Mouse (Mus musculus) midbrain, embryonic 14.5 days (tissue): ENCODE measurements at regions not wholly inside any gene's neighbourhood (a gene's known extent, or its start where the extent isn't known, plus 50 kb on each side); places are given as distances from the start of the nearest gene placed in this dataset.
"Not testable (repeated sequence)": the region's sequence is repeated elsewhere in the genome, so short reads cannot be mapped to it uniquely, and the experiment has no call there.

Experiments used
- ATAC-seq: fragments of 200-750 bp; cut with Nextera tagmentation; 2 replicates; pipeline ENCODE4 v1.8.0; 2017; ENCODE audit warnings: moderate number of reproducible peaks, moderate library complexity; ENCODE audit not compliant: low FRiP score, low TSS enrichment
- DNase-seq: peaks from one replicate; pipeline ENCODE4 v3.0.0-alpha.2; 2015
- H3K27ac ChIP-seq: fragments of 300-500 bp; sonication (generic); replicated peaks from 2 replicates; pipeline ENCODE4 v1.5.1; 2014; ENCODE audit warnings: mild to moderate bottlenecking, low read depth, low read length, moderate library complexity
- H3K27me3 ChIP-seq: fragments of 300-500 bp; sonication (generic); 2 replicates; pipeline ENCODE4 v1.6.1; 2014; ENCODE audit warnings: low read length, control low read depth, mixed read lengths; ENCODE audit not compliant: control insufficient read depth, insufficient read depth
- H3K36me3 ChIP-seq: fragments of 300-500 bp; sonication (generic); 2 replicates; pipeline ENCODE4 v1.6.1; 2014; ENCODE audit warnings: low read length, control low read depth; ENCODE audit not compliant: control insufficient read depth, insufficient read depth
- H3K4me1 ChIP-seq: fragments of 300-500 bp; sonication (generic); 2 replicates; pipeline ENCODE4 v1.6.1; 2014; ENCODE audit warnings: mild to moderate bottlenecking, antibody characterized with exemption, low read length, control low read depth; ENCODE audit not compliant: control insufficient read depth, insufficient read depth
- H3K4me2 ChIP-seq: fragments of 300-500 bp; sonication (generic); 2 replicates; pipeline ENCODE4 v1.6.1; 2014; ENCODE audit warnings: mild to moderate bottlenecking, low read length, moderate library complexity
- H3K4me3 ChIP-seq: fragments of 300-500 bp; sonication (generic); replicated peaks from 2 replicates; pipeline ENCODE4 v1.5.1; 2014; ENCODE audit warnings: low read depth, low read length
- H3K9ac ChIP-seq: fragments of 300-500 bp; sonication (generic); replicated peaks from 2 replicates; pipeline ENCODE4 v1.6.1; 2014; ENCODE audit warnings: mild to moderate bottlenecking, low read length, moderate library complexity
- H3K9me3 ChIP-seq: fragments of 300-500 bp; sonication (generic); 2 replicates; pipeline ENCODE4 v1.6.1; 2016; ENCODE audit warnings: low read length, control low read depth, mixed read lengths; ENCODE audit not compliant: control insufficient read depth
- WGBS: fragments of 180-500 bp; shearing (Covaris S2); extraction: QIAGEN DNeasy Blood & Tissue Kit; methylation state at CpG from one replicate; pipeline ENCODE4 v1.1.7; 2014; 5-methylcytosine and 5-hydroxymethylcytosine counted together

GRCm38 (mm10) chrX:103129347-103129746, 57.1 kb downstream of the Nap1l2 start:
- ATAC-seq, H3K27me3 ChIP-seq, H3K4me2 ChIP-seq, H3K9ac ChIP-seq, H3K4me1 ChIP-seq, DNase-seq, H3K27ac ChIP-seq, H3K9me3 ChIP-seq, H3K4me3 ChIP-seq, H3K36me3 ChIP-seq: not testable (repeated sequence)
- 76% methylated on average over 21 of the region's 21 CpGs for WGBS

- ATAC-seq = no peak
- Histone ChIP-seq H3K36me3 (no peaks in the 10 kb centered on the region), H3K9ac (no peak overlapping the region), H3K27me3 (no peaks in the 10 kb centered on the region), H3K4me2 (no peak overlapping the region), H3K9me3 (no peaks in the 10 kb centered on the region), H3K4me1 (no peaks in the 10 kb centered on the region), H3K27ac (no peak overlapping the region), H3K4me3 (no peak overlapping the region)
- DNase-seq = peak; percentile 81
- 12% methylated on average over 1 of the region's 1 CpGs for WGBS
Observed at GRCm38 (mm10) chrX:103109181-103109580, 77.3 kb downstream of the Nap1l2 start.

- not testable (repeated sequence) for H3K4me1 ChIP-seq, DNase-seq, H3K27ac ChIP-seq, H3K36me3 ChIP-seq, H3K9ac ChIP-seq, H3K4me3 ChIP-seq, H3K4me2 ChIP-seq, H3K9me3 ChIP-seq, H3K27me3 ChIP-seq
- whole genome bisulfite sequencing = 17% methylated on average over 2 of the region's 50 CpGs
- peak; percentile 76 for ATAC-seq
Observed at GRCm38 (mm10) chrX:103067730-103068621, 118.5 kb downstream of the Nap1l2 start.

GRCm38 (mm10) chrX:103067107-103067506, 119.3 kb downstream of the Nap1l2 start:
- not testable (repeated sequence) for H3K9ac ChIP-seq, DNase-seq, H3K27ac ChIP-seq, H3K4me1 ChIP-seq, H3K36me3 ChIP-seq, H3K4me3 ChIP-seq, H3K9me3 ChIP-seq, H3K4me2 ChIP-seq, H3K27me3 ChIP-seq
- no CpG with 5 or more reads among the region's 45 CpGs for WGBS
- ATAC-seq = peak; percentile 36; the same call in 1 of the 2 replicates

GRCm38 (mm10) chrX:103026256-103027028, 98.3 kb downstream of the 1700018G05Rik start:
- Histone ChIP-seq H3K9me3 (no peaks in the 10 kb centered on the region), H3K27me3 (no peaks in the 10 kb centered on the region), H3K9ac (no peak overlapping the region), H3K4me1 (no peaks in the 10 kb centered on the region), H3K4me2 (peak overlapping the region; percentile 46), H3K4me3 (peak overlapping the region; percentile 22), H3K27ac (no peak overlapping the region), H3K36me3 (no peaks in the 10 kb centered on the region)
- peak; percentile 76 for DNase-seq
- WGBS = 15% methylated on average over 22 of the region's 22 CpGs
- peak; percentile 75; the same call in 1 of the 2 replicates for ATAC-seq

- H3K27ac ChIP-seq, H3K36me3 ChIP-seq, ATAC-seq, H3K9me3 ChIP-seq, H3K9ac ChIP-seq, H3K4me1 ChIP-seq, H3K4me3 ChIP-seq, H3K27me3 ChIP-seq: not testable (repeated sequence)
- WGBS = 21% methylated on average over 3 of the region's 3 CpGs
- H3K4me2 ChIP-seq = peak overlapping the region; percentile 46
- peak; percentile 48 for DNase-seq
Observed at GRCm38 (mm10) chrX:103025495-103025894, 97.3 kb downstream of the 1700018G05Rik start.

- not testable (repeated sequence) for H3K4me2 ChIP-seq, H3K27ac ChIP-seq, DNase-seq, H3K36me3 ChIP-seq, H3K9me3 ChIP-seq, H3K4me3 ChIP-seq, H3K27me3 ChIP-seq, H3K4me1 ChIP-seq, H3K9ac ChIP-seq
- ATAC-seq = peak; percentile 21; the same call in 1 of the 2 replicates
- no CpG with 5 or more reads among the region's 61 CpGs for WGBS
Observed at GRCm38 (mm10) chrX:103013425-103014057, 85.4 kb downstream of the 1700018G05Rik start.

GRCm38 (mm10) chrX:103012298-103013243, 84.4 kb downstream of the 1700018G05Rik start:
- H3K27me3 ChIP-seq, H3K36me3 ChIP-seq, H3K27ac ChIP-seq, H3K9ac ChIP-seq, H3K4me1 ChIP-seq, H3K4me3 ChIP-seq, H3K4me2 ChIP-seq, DNase-seq, H3K9me3 ChIP-seq: not testable (repeated sequence)
- 28% methylated on average over 2 of the region's 56 CpGs for WGBS
- ATAC-seq = peak; percentile 76
